Mouse (Mus musculus): Measurements from ENCODE around the gene Foxn2.

GRCm38 (mm10) chr17:88529519-88530235 lies 89.2 kb downstream of the Foxn2 start, which contains the start of gene Ppp1r21:
- TF ChIP-seq CTCF (IDR thresholded peaks at IDR 0.05; ENCODE audit: control insufficient read depth, insufficient read depth, insufficient read length) (no peak), MAX (IDR thresholded peaks at IDR 0.05) (no peak), FOSL1 (IDR thresholded peaks at IDR 0.05; ENCODE audit: insufficient read depth, low read length, poor library complexity, severe bottlenecking) (no peak), USF1 (IDR thresholded peaks at IDR 0.05; ENCODE audit: low read depth) (no peak)
